Mouse (Mus musculus) lung, postnatal 0 days (tissue): Measurements from ENCODE around the gene Raver1.

Experiments
- CTCF ChIP-seq: IDR thresholded peaks from 2 replicates; pipeline ENCODE4 v1.5.1; 2016; ENCODE audit warnings: antibody characterized with exemption, mild to moderate bottlenecking
- EP300 ChIP-seq: IDR thresholded peaks from 2 replicates; pipeline ENCODE4 v1.6.1; 2016; ENCODE audit warnings: antibody characterized with exemption, mild to moderate bottlenecking, control low read depth

GRCm38 (mm10) chr9:21090972-21091706 lies 669 bp downstream of the Raver1 start:
- TF ChIP-seq CTCF (no peak), EP300 (no peak)
